Mouse (Mus musculus): Measurements from ENCODE around the gene Gm17545. TPM values are rescaled to one million over a fixed set of nuclear protein-coding genes. Genes with fewer than 3 reads are reported as not detected.

Gm17545 gene
- polyA plus RNA-seq, 1 experiment from 2014 or later, result not detected

- WGBS, result 9% methylated on average over 10 of the region's 10 CpGs
- no peak for ATAC-seq (ENCODE audit: low FRiP score)
- Histone ChIP-seq H3K4me2 (replicated peaks) (peak overlapping the region; percentile 89), H3K4me3 (peak overlapping the region; percentile 61), H3K9ac (peak overlapping the region; percentile 70), H3K27ac (no peak overlapping the region), H3K4me1 (peaks cover 10% of the 10 kb centered on the region), H3K9me3 (replicated peaks) (no peaks in the 10 kb centered on the region), H3K36me3 (no peaks in the 10 kb centered on the region), H3K27me3 (no peaks in the 10 kb centered on the region)
These were observed 22.2 kb downstream of the Gm17545 start for GRCm38 (mm10) chr9:22476265-22476664.

GRCm38 (mm10) chr9:22478946-22479345 lies 24.9 kb downstream of the Gm17545 start:
- no peak for ATAC-seq (ENCODE audit: low FRiP score)
- WGBS, result 90% methylated on average over 8 of the region's 8 CpGs
- no peak overlapping the region for H3K27ac ChIP-seq
- H3K4me1 ChIP-seq, result peaks cover 10% of the 10 kb centered on the region
- H3K36me3 ChIP-seq, result no peaks in the 10 kb centered on the region
- no peaks in the 10 kb centered on the region for H3K27me3 ChIP-seq
- H3K9ac ChIP-seq, result no peak overlapping the region
- no peak overlapping the region for H3K4me3 ChIP-seq
- H3K4me2 ChIP-seq (replicated peaks), result no peak overlapping the region
- H3K9me3 ChIP-seq (replicated peaks), result no peaks in the 10 kb centered on the region

GRCm38 (mm10) chr9:22483866-22484561 lies 29.9 kb downstream of the Gm17545 start:
- Histone ChIP-seq H3K4me2 (replicated peaks) (no peak overlapping the region), H3K4me3 (no peak overlapping the region), H3K9me3 (replicated peaks) (no peaks in the 10 kb centered on the region), H3K4me1 (no peaks in the 10 kb centered on the region), H3K36me3 (no peaks in the 10 kb centered on the region), H3K27me3 (no peaks in the 10 kb centered on the region), H3K27ac (no peak overlapping the region), H3K9ac (no peak overlapping the region)
- no peak for ATAC-seq (ENCODE audit: low FRiP score)
- WGBS, result 92% methylated on average over 8 of the region's 8 CpGs

- Histone ChIP-seq H3K4me2 (replicated peaks) (no peak overlapping the region), H3K27me3 (no peaks in the 10 kb centered on the region), H3K36me3 (no peaks in the 10 kb centered on the region), H3K4me3 (no peak overlapping the region), H3K4me1 (no peaks in the 10 kb centered on the region), H3K9me3 (replicated peaks) (no peaks in the 10 kb centered on the region), H3K27ac (no peak overlapping the region), H3K9ac (no peak overlapping the region)
- 86% methylated on average over 12 of the region's 12 CpGs for WGBS
- ATAC-seq (ENCODE audit: low FRiP score), result no peak
These were observed 30.6 kb downstream of the Gm17545 start for GRCm38 (mm10) chr9:22484562-22485308.

GRCm38 (mm10) chr9:22486211-22486610 lies 32.1 kb downstream of the Gm17545 start:
- Histone ChIP-seq H3K36me3 (no peaks in the 10 kb centered on the region), H3K4me2 (replicated peaks) (no peak overlapping the region), H3K4me1 (no peaks in the 10 kb centered on the region), H3K27me3 (no peaks in the 10 kb centered on the region), H3K27ac (no peak overlapping the region), H3K4me3 (no peak overlapping the region), H3K9me3 (replicated peaks) (no peaks in the 10 kb centered on the region), H3K9ac (no peak overlapping the region)
- ATAC-seq (ENCODE audit: low FRiP score), result no peak
- 91% methylated on average over 7 of the region's 7 CpGs for WGBS

GRCm38 (mm10) chr9:22488963-22489362 lies 34.9 kb downstream of the Gm17545 start:
- Histone ChIP-seq H3K9ac (no peak overlapping the region), H3K4me1 (no peaks in the 10 kb centered on the region), H3K4me2 (replicated peaks) (no peak overlapping the region), H3K27ac (no peak overlapping the region), H3K4me3 (no peak overlapping the region), H3K27me3 (no peaks in the 10 kb centered on the region), H3K36me3 (no peaks in the 10 kb centered on the region), H3K9me3 (replicated peaks) (no peaks in the 10 kb centered on the region)
- 66% methylated on average over 9 of the region's 9 CpGs for WGBS
- ATAC-seq (ENCODE audit: low FRiP score), result no peak

GRCm38 (mm10) chr9:22494203-22494807 lies 40.2 kb downstream of the Gm17545 start:
- no peaks in the 10 kb centered on the region for H3K4me1 ChIP-seq
- no peaks in the 10 kb centered on the region for H3K27me3 ChIP-seq
- H3K4me2 ChIP-seq (replicated peaks), result no peak overlapping the region
- H3K36me3 ChIP-seq, result no peaks in the 10 kb centered on the region
- 84% methylated on average over 9 of the region's 9 CpGs for WGBS
- no peak overlapping the region for H3K27ac ChIP-seq
- H3K4me3 ChIP-seq, result no peak overlapping the region
- H3K9ac ChIP-seq, result no peak overlapping the region
- H3K9me3 ChIP-seq (replicated peaks), result no peaks in the 10 kb centered on the region
- no peak for ATAC-seq (ENCODE audit: low FRiP score)

GRCm38 (mm10) chr9:22495133-22495532 lies 41.0 kb downstream of the Gm17545 start:
- H3K27ac ChIP-seq, result no peak overlapping the region
- WGBS, result 81% methylated on average over 2 of the region's 2 CpGs
- H3K9me3 ChIP-seq (replicated peaks), result no peaks in the 10 kb centered on the region
- H3K4me2 ChIP-seq (replicated peaks), result no peak overlapping the region
- ATAC-seq (ENCODE audit: low FRiP score), result no peak
- H3K4me1 ChIP-seq, result no peaks in the 10 kb centered on the region
- H3K27me3 ChIP-seq, result no peaks in the 10 kb centered on the region
- H3K9ac ChIP-seq, result no peak overlapping the region
- H3K4me3 ChIP-seq, result no peak overlapping the region
- no peaks in the 10 kb centered on the region for H3K36me3 ChIP-seq

GRCm38 (mm10) chr9:22497021-22497767 lies 43.1 kb downstream of the Gm17545 start:
- Histone ChIP-seq H3K4me1 (no peaks in the 10 kb centered on the region), H3K36me3 (no peaks in the 10 kb centered on the region), H3K27ac (no peak overlapping the region), H3K4me2 (replicated peaks) (no peak overlapping the region), H3K9ac (no peak overlapping the region), H3K4me3 (no peak overlapping the region), H3K9me3 (replicated peaks) (no peaks in the 10 kb centered on the region), H3K27me3 (no peaks in the 10 kb centered on the region)
- no peak for ATAC-seq (ENCODE audit: low FRiP score)
- WGBS, result 87% methylated on average over 6 of the region's 6 CpGs

- H3K4me3 ChIP-seq, result no peak overlapping the region
- H3K27me3 ChIP-seq, result no peaks in the 10 kb centered on the region
- H3K27ac ChIP-seq, result no peak overlapping the region
- 0 out of 2 replicates have a peak, but pooled peaks cover 3% of the 10 kb centered on the region for H3K4me1 ChIP-seq
- 82% methylated on average over 2 of the region's 2 CpGs for WGBS
- ATAC-seq (ENCODE audit: low FRiP score), result no peak
- H3K9me3 ChIP-seq (replicated peaks), result no peaks in the 10 kb centered on the region
- H3K36me3 ChIP-seq, result no peaks in the 10 kb centered on the region
- no peak overlapping the region for H3K9ac ChIP-seq
- no peak overlapping the region for H3K4me2 ChIP-seq (replicated peaks)
These were observed 48.9 kb downstream of the Gm17545 start for GRCm38 (mm10) chr9:22502972-22503371.

GRCm38 (mm10) chr9:22503581-22503980 lies 49.5 kb downstream of the Gm17545 start:
- no peak overlapping the region for H3K9ac ChIP-seq
- H3K4me2 ChIP-seq (replicated peaks), result no peak overlapping the region
- no peaks in the 10 kb centered on the region for H3K36me3 ChIP-seq
- no peak overlapping the region for H3K4me3 ChIP-seq
- H3K9me3 ChIP-seq (replicated peaks), result no peaks in the 10 kb centered on the region
- no peak overlapping the region for H3K27ac ChIP-seq
- H3K27me3 ChIP-seq, result no peaks in the 10 kb centered on the region
- WGBS, result 79% methylated on average over 5 of the region's 5 CpGs
- H3K4me1 ChIP-seq, result 0 out of 2 replicates have a peak, but pooled peaks cover 3% of the 10 kb centered on the region
- no peak for ATAC-seq (ENCODE audit: low FRiP score)

GRCm38 (mm10) chr9:22505574-22505973 lies 51.5 kb downstream of the Gm17545 start:
- H3K27me3 ChIP-seq, result no peaks in the 10 kb centered on the region
- H3K4me3 ChIP-seq, result no peak overlapping the region
- H3K4me1 ChIP-seq, result 0 out of 2 replicates have a peak, but pooled peaks cover 3% of the 10 kb centered on the region
- no peak overlapping the region for H3K9ac ChIP-seq
- 71% methylated on average over 2 of the region's 2 CpGs for WGBS
- no peak overlapping the region for H3K4me2 ChIP-seq (replicated peaks)
- no peaks in the 10 kb centered on the region for H3K36me3 ChIP-seq
- H3K9me3 ChIP-seq (replicated peaks), result no peaks in the 10 kb centered on the region
- H3K27ac ChIP-seq, result no peak overlapping the region
- ATAC-seq (ENCODE audit: low FRiP score), result no peak

Measured in hindbrain, embryonic 12.5 days (tissue).